Mouse (Mus musculus): Measurements from ENCODE around the gene Prh1.
"Not testable (repeated sequence)": the region's sequence is repeated elsewhere in the genome, so short reads cannot be mapped to it uniquely, and the experiment has no call there.

The Prh1 gene

GRCm38 (mm10) chr6:132569509-132569908 is at the start of gene Prh1:
Gene Prh1 (plus strand): TSS chr6:132569809.
- DNase-seq (ENCODE audit: low read depth, low spot score), result not testable (repeated sequence)

GRCm38 (mm10) chr6:132595613-132596012 is 26.0 kb downstream of the Prh1 start, which contains the start of gene Prp2:
Gene Prp2 (plus strand): TSS chr6:132595913.
- not testable (repeated sequence) for DNase-seq (ENCODE audit: low read depth, low spot score)

Data from telencephalon, adult 2 months (tissue).